Mouse (Mus musculus): ENCODE data around the gene Ube2q2.

- TF ChIP-seq CTCF (IDR thresholded peaks at IDR 0.05), result no peak
- no peak for TF ChIP-seq EP300 (IDR thresholded peaks at IDR 0.05)
Observed at GRCm38 (mm10) chr9:55174235-55174634, 25.6 kb downstream of the Ube2q2 start.

All from lung, postnatal 0 days (tissue).